Comparison of ENCODE assay signal across 13 mouse cellular contexts in the genomic region with DNA sequence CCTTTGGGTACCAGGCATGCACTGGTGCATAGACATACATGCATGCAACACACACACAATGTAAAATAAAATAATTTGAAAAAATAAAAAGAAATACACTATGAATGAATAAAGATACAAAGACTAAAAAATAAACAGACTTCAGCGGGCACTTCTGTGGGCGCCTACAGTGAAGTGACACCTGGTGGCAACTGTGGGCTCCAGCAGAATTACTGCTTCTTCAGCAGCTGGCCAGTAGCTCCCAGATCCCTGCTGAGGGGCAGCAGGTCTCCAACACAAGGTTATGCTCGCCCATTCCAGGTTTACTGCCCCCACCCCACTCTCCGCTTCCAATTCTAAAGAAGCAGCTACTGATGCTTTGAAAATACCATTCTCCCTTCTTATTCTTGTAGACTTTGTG. TPM values are rescaled to one million over a fixed set of nuclear protein-coding genes. Genes with fewer than 3 reads are reported as not detected.
DNase-seq lines count a peak whose midpoint lies in the region; ATAC-seq and TF ChIP-seq lines count a peak whose summit lies in the region.
"Had no signal": no experiment of that assay in that cellular context is flagged by ENCODE, and none has a peak within 500 bp of the region (broad histone marks: within the 10 kb centered on the region; RNA-seq: fewer than 3 reads in every experiment).

No protein-coding gene starts in this region.

- no peak overlapping the region for H3K4me2 ChIP-seq in liver, embryonic 14.5 days (ENCODE audit: low read depth)
- H3K4me2 ChIP-seq in liver, embryonic 12.5 days, result no peak overlapping the region
- H3K4me2 ChIP-seq: midbrain, embryonic 13.5 days had no signal

- TF ChIP-seq EP300 in liver, embryonic 14.5 days (IDR thresholded peaks at IDR 0.05; ENCODE audit: low read depth), result no peak

- H3K9ac ChIP-seq in liver, embryonic 14.5 days (replicated peaks), result no peak overlapping the region
- no peak overlapping the region for H3K9ac ChIP-seq in liver, embryonic 12.5 days
- H3K9ac ChIP-seq: midbrain, embryonic 13.5 days had no signal

- no peak for DNase-seq in gastrocnemius, adult 2 months
- no peak for DNase-seq in gastrocnemius, postnatal 4 days (ENCODE audit: low spot score in 2 of 2)
- no peak for DNase-seq in liver, embryonic 14.5 days (ENCODE audit: low read depth in 3 of 3, low spot score in 3 of 3)
- DNase-seq in B cell, adult 2 months, result peak; percentile 34 to 44
- no peak for DNase-seq in frontal cortex, postnatal 10 days (ENCODE audit: low spot score in 2 of 2)
- no peak for DNase-seq in cerebellum, postnatal 14 days
- DNase-seq: adrenal gland, postnatal 25 days; cerebellum, postnatal 36 days; left cerebral cortex, postnatal 4 days had no signal

- H3K9me3 ChIP-seq in liver, embryonic 14.5 days (ENCODE audit: control insufficient read depth, low read length), result no peaks in the 10 kb centered on the region
- no peaks in the 10 kb centered on the region for H3K9me3 ChIP-seq in liver, embryonic 12.5 days (replicated peaks)
- H3K9me3 ChIP-seq: midbrain, embryonic 13.5 days had no signal

- no peak for ATAC-seq in liver, embryonic 14.5 days (ENCODE audit: insufficient read depth)
- no peak for ATAC-seq in liver, embryonic 12.5 days
- ATAC-seq in granulocyte monocyte progenitor cell, adult 5-6 weeks (replicated peaks; ENCODE audit: poor library complexity, severe bottlenecking), result 0 out of 2 replicates have a peak, but pooled peaks have one; percentile 38
- ATAC-seq: midbrain, embryonic 13.5 days had no signal

- H3K4me3 ChIP-seq in gastrocnemius, adult 2 months, result no peak overlapping the region
- H3K4me3 ChIP-seq in liver, embryonic 14.5 days (ENCODE audit: insufficient read depth in 1 of 2, low read depth in 2 of 2, low read length in 2 of 2), result no peak overlapping the region
- H3K4me3 ChIP-seq in liver, embryonic 12.5 days, result no peak overlapping the region
- H3K4me3 ChIP-seq: midbrain, embryonic 13.5 days had no signal

- peaks cover 0 to 3% of the 10 kb centered on the region in 2 experiments; a peak in 1 of 4 replicates for H3K4me1 ChIP-seq in liver, embryonic 14.5 days (replicated peaks; ENCODE audit: control insufficient read depth in 2 of 2, insufficient read depth in 2 of 2, low read length in 1 of 2)
- H3K4me1 ChIP-seq in liver, embryonic 12.5 days, result no peaks in the 10 kb centered on the region
- H3K4me1 ChIP-seq: midbrain, embryonic 13.5 days had no signal

- no peak overlapping the region for H3K27ac ChIP-seq in gastrocnemius, adult 2 months
- H3K27ac ChIP-seq in liver, embryonic 14.5 days, result no peak overlapping the region
- no peak overlapping the region for H3K27ac ChIP-seq in liver, embryonic 12.5 days
- H3K27ac ChIP-seq: midbrain, embryonic 13.5 days had no signal

- no peaks in the 10 kb centered on the region for H3K27me3 ChIP-seq in liver, embryonic 14.5 days (ENCODE audit: control insufficient read depth, insufficient read depth, low read length)
- H3K27me3 ChIP-seq in liver, embryonic 12.5 days (replicated peaks), result 0 out of 2 replicates have a peak, but pooled peaks cover 8% of the 10 kb centered on the region
- H3K27me3 ChIP-seq: midbrain, embryonic 13.5 days had no signal

- intact Hi-C loops in gastrocnemius, adult 2 months (cut with DNase I), result no loop called here

- WGBS in liver, embryonic 14.5 days (ENCODE audit: insufficient replicate concordance), result 64% methylated on average over 4 of the region's 4 CpGs
- WGBS in liver, embryonic 12.5 days (ENCODE audit: insufficient replicate concordance), result 54% methylated on average over 4 of the region's 4 CpGs

- no peaks in the 10 kb centered on the region for H3K36me3 ChIP-seq in liver, embryonic 14.5 days (replicated peaks; ENCODE audit: control insufficient read depth, insufficient read depth, low read depth)
- no peaks in the 10 kb centered on the region for H3K36me3 ChIP-seq in liver, embryonic 12.5 days
- H3K36me3 ChIP-seq: midbrain, embryonic 13.5 days had no signal

- peak; percentile 41; the same call in 1 of the 2 replicates for TF ChIP-seq CTCF in gastrocnemius, adult 2 months (IDR thresholded peaks at IDR 0.05)
- TF ChIP-seq CTCF in liver, embryonic 14.5 days (IDR thresholded peaks at IDR 0.05; ENCODE audit: low read depth), result peak; percentile 41; the same call in 1 of the 2 replicates

RNA-seq across cellular contexts. Expression of a gene that starts 6.4 kb away (rescaled TPM):
- 10 to 100 TPM; 15.2 to 16.2 TPM for total RNA-seq in gastrocnemius, adult 2 months (2021)
- 10 to 100 TPM; 33.2 to 35.4 TPM for total RNA-seq in gastrocnemius, postnatal 4 days (2021)
- 13.6 and 13.8 TPM in 2 replicates for polyA plus RNA-seq in liver, embryonic 14.5 days (2012; rRNA removed)
- 17.9 and 20.1 TPM in 2 replicates for polyA plus RNA-seq in liver, embryonic 14.5 days (2014; fragmentation: Nextera tagmentation; extraction: Ambion mirVana)
- polyA plus RNA-seq in liver, embryonic 12.5 days (2016; fragmentation: Nextera tagmentation; extraction: Ambion mirVana), result 28.3 and 32.9 TPM in 2 replicates
- 24.8 and 26.1 TPM in 2 replicates for total RNA-seq in granulocyte monocyte progenitor cell, adult 5-6 weeks (2014; fragmentation: Nextera tagmentation)
- total RNA-seq in granulocyte monocyte progenitor cell, adult 5-6 weeks (2017), result 14.3 and 25.7 TPM in 2 replicates

RNA-seq across cellular contexts. Expression of a gene that starts 12.0 kb away (rescaled TPM):
- under 1 TPM; 0.41 to 0.67 TPM for total RNA-seq in gastrocnemius, adult 2 months (2021)
- total RNA-seq in gastrocnemius, postnatal 4 days (2021), result 1 to 10 TPM; 4.7 TPM
- 0.55 and 0.57 TPM in 2 replicates for polyA plus RNA-seq in liver, embryonic 14.5 days (2012; rRNA removed)
- 0.59 and 0.66 TPM in 2 replicates for polyA plus RNA-seq in liver, embryonic 14.5 days (2014; fragmentation: Nextera tagmentation; extraction: Ambion mirVana)
- polyA plus RNA-seq in liver, embryonic 12.5 days (2016; fragmentation: Nextera tagmentation; extraction: Ambion mirVana), result 1.5 TPM in 2 replicates
- total RNA-seq in granulocyte monocyte progenitor cell, adult 5-6 weeks (2014; fragmentation: Nextera tagmentation), result not detected in 2 replicates
- 0.04 and 0.10 TPM in 2 replicates for total RNA-seq in granulocyte monocyte progenitor cell, adult 5-6 weeks (2017)

RNA-seq across cellular contexts. Expression of a gene that starts 48.2 kb away (rescaled TPM):
- total RNA-seq in gastrocnemius, adult 2 months (2021), result 10 to 100 TPM; 26.4 to 29.1 TPM
- total RNA-seq in gastrocnemius, postnatal 4 days (2021), result 10 to 100 TPM; 22.4 to 25.4 TPM
- polyA plus RNA-seq in liver, embryonic 14.5 days (2012; rRNA removed), result 1.3 TPM in 2 replicates
- polyA plus RNA-seq in liver, embryonic 14.5 days (2014; fragmentation: Nextera tagmentation; extraction: Ambion mirVana), result 1.1 and 1.3 TPM in 2 replicates
- 2.0 and 2.4 TPM in 2 replicates for polyA plus RNA-seq in liver, embryonic 12.5 days (2016; fragmentation: Nextera tagmentation; extraction: Ambion mirVana)
- total RNA-seq in granulocyte monocyte progenitor cell, adult 5-6 weeks (2014; fragmentation: Nextera tagmentation), result 5.2 and 8.1 TPM in 2 replicates
- total RNA-seq in granulocyte monocyte progenitor cell, adult 5-6 weeks (2017), result 1.6 and 3.5 TPM in 2 replicates

RNA-seq across cellular contexts. Expression of a gene that starts 53.7 kb away (rescaled TPM):
- total RNA-seq in gastrocnemius, adult 2 months (2021), result 1 to 10 TPM in 1 of 2 experiments, under 1 TPM in 1; 0.61 to 1.5 TPM
- total RNA-seq in gastrocnemius, postnatal 4 days (2021), result 1 to 10 TPM; 4.7 to 5.4 TPM
- 1.8 and 3.0 TPM in 2 replicates for polyA plus RNA-seq in liver, embryonic 14.5 days (2012; rRNA removed)
- polyA plus RNA-seq in liver, embryonic 14.5 days (2014; fragmentation: Nextera tagmentation; extraction: Ambion mirVana), result 4.1 and 5.9 TPM in 2 replicates
- polyA plus RNA-seq in liver, embryonic 12.5 days (2016; fragmentation: Nextera tagmentation; extraction: Ambion mirVana), result 1.8 and 2.6 TPM in 2 replicates
- 1.7 TPM in 1 of 2 replicates, not detected in the other for total RNA-seq in granulocyte monocyte progenitor cell, adult 5-6 weeks (2014; fragmentation: Nextera tagmentation)
- 0.93 and 1.3 TPM in 2 replicates for total RNA-seq in granulocyte monocyte progenitor cell, adult 5-6 weeks (2017)
- total RNA-seq: ES-E14 had no signal

Comparison
In these comparisons a context has a peak if more than half of its experiments do, and no peak if none do; other contexts are left out.
1. DNase-seq: peak in B cell, adult 2 months (2 of 2); none in gastrocnemius, adult 2 months (single experiment), gastrocnemius, postnatal 4 days (0 of 2), liver, embryonic 14.5 days (0 of 3), frontal cortex, postnatal 10 days (0 of 2) and cerebellum, postnatal 14 days (0 of 2).